Comparison of ENCODE assay signal across 18 mouse cellular contexts in the genomic region with DNA sequence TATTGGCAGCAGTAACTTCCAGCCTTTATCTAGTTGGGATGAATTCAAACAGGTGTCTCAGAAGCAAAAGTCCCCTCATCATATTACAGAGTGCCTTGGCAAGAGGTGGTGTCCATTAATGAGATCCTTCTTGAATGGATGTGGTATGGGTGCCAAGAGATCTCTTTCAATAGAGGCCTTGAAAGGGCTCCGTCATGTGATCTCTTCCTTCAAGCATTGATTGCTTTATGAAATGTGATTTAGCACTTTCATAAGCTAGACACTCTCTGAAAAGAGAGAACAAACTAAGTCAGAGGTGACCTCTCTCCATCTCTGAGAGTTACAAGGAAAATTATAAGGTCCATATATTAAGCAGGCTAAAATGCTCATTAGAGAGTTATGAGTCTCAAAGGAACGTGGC.
DNase-seq lines count a peak whose midpoint lies in the region; ATAC-seq and TF ChIP-seq lines count a peak whose summit lies in the region.
"Had no signal": no experiment of that assay in that cellular context is flagged by ENCODE, and none has a peak within 500 bp of the region (broad histone marks: within the 10 kb centered on the region; RNA-seq: fewer than 3 reads in every experiment).

No protein-coding gene starts in this region.

- H3K4me2 ChIP-seq in embryonic facial prominence, embryonic 14.5 days (ENCODE audit: low read depth, low read length), result no peak overlapping the region
- H3K4me2 ChIP-seq in myocyte (ENCODE audit: low read depth), result no peak overlapping the region
- H3K4me2 ChIP-seq: embryonic facial prominence, embryonic 13.5 days; forebrain, embryonic 13.5 days; forebrain, embryonic 15.5 days had no signal

- H3K36me3 ChIP-seq in embryonic facial prominence, embryonic 14.5 days (ENCODE audit: control insufficient read depth, insufficient read depth, low read length), result no peaks in the 10 kb centered on the region
- H3K36me3 ChIP-seq in embryonic facial prominence, embryonic 10.5 days (replicated peaks), result no peaks in the 10 kb centered on the region
- no peaks in the 10 kb centered on the region for H3K36me3 ChIP-seq in C2C12 (ENCODE audit: control insufficient read depth, insufficient read depth)
- H3K36me3 ChIP-seq in myocyte (ENCODE audit: control insufficient read depth, insufficient read depth), result no peaks in the 10 kb centered on the region
- H3K36me3 ChIP-seq: embryonic facial prominence, embryonic 13.5 days; forebrain, embryonic 15.5 days had no signal

- H3K9ac ChIP-seq in embryonic facial prominence, embryonic 14.5 days (ENCODE audit: low read depth, low read length), result no peak overlapping the region
- H3K9ac ChIP-seq: embryonic facial prominence, embryonic 13.5 days; forebrain, embryonic 13.5 days; forebrain, embryonic 15.5 days; forebrain, postnatal 0 days had no signal

- no peak overlapping the region for H3K27ac ChIP-seq in embryonic facial prominence, embryonic 14.5 days (replicated peaks; ENCODE audit: low read depth, low read length)
- H3K27ac ChIP-seq in embryonic facial prominence, embryonic 10.5 days (replicated peaks), result no peak overlapping the region
- H3K27ac ChIP-seq: embryonic facial prominence, embryonic 13.5 days; forebrain, embryonic 13.5 days; forebrain, embryonic 15.5 days had no signal

- no peak for TF ChIP-seq POLR2A in myocyte (IDR thresholded peaks at IDR 0.05; ENCODE audit: insufficient read length, low read depth)

- no peak overlapping the region for H3K4me3 ChIP-seq in embryonic facial prominence, embryonic 14.5 days (ENCODE audit: low read depth, low read length)
- H3K4me3 ChIP-seq in embryonic facial prominence, embryonic 10.5 days, result no peak overlapping the region
- no peak overlapping the region for H3K4me3 ChIP-seq in C2C12 (ENCODE audit: insufficient read depth, poor library complexity, severe bottlenecking)
- H3K4me3 ChIP-seq in myocyte, result no peak overlapping the region
- H3K4me3 ChIP-seq: embryonic facial prominence, embryonic 13.5 days; forebrain, embryonic 13.5 days; forebrain, embryonic 15.5 days had no signal

- DNase-seq in embryonic facial prominence, embryonic 14.5 days (ENCODE audit: low spot score), result peak; percentile 12
- DNase-seq in embryonic facial prominence, embryonic 10.5 days (ENCODE audit: low spot score), result no peak
- DNase-seq in left cerebral cortex, adult 11 months (ENCODE audit: low spot score), result no peak
- DNase-seq: adrenal gland, adult 2 months; adrenal gland, postnatal 10 days; adrenal gland, postnatal 25 days; B cell, adult 2 months; cerebellum, adult 11-12 months; cerebellum, adult 2 months; cerebellum, adult 9-10 months; cerebellum, postnatal 10 days; cerebellum, postnatal 25 days; forebrain, postnatal 0 days had no signal

- H3ac ChIP-seq in C2C12 (ENCODE audit: control insufficient read depth, insufficient read length, low read depth), result no peak overlapping the region
- H3ac ChIP-seq in myocyte (ENCODE audit: control insufficient read depth, insufficient read length), result no peak overlapping the region

- TF ChIP-seq CTCF in C2C12 (IDR thresholded peaks at IDR 0.05; ENCODE audit: control insufficient read depth, insufficient read depth, insufficient read length), result no peak

- H3K27me3 ChIP-seq in embryonic facial prominence, embryonic 14.5 days (replicated peaks; ENCODE audit: control insufficient read depth, insufficient read depth, low read length), result no peaks in the 10 kb centered on the region
- no peaks in the 10 kb centered on the region for H3K27me3 ChIP-seq in embryonic facial prominence, embryonic 10.5 days (replicated peaks; ENCODE audit: low read depth, poor library complexity, severe bottlenecking)
- H3K27me3 ChIP-seq in C2C12 (ENCODE audit: control insufficient read depth, insufficient read depth, insufficient read length), result no peaks in the 10 kb centered on the region
- H3K27me3 ChIP-seq in myocyte (ENCODE audit: control insufficient read depth, insufficient read depth, insufficient read length), result no peaks in the 10 kb centered on the region
- H3K27me3 ChIP-seq: embryonic facial prominence, embryonic 13.5 days; forebrain, embryonic 13.5 days; forebrain, embryonic 15.5 days had no signal

- ATAC-seq in embryonic facial prominence, embryonic 14.5 days (ENCODE audit: low read depth), result no peak
- ATAC-seq: forebrain, embryonic 13.5 days; forebrain, embryonic 15.5 days; forebrain, postnatal 0 days had no signal

- H3K4me1 ChIP-seq in embryonic facial prominence, embryonic 14.5 days (ENCODE audit: control insufficient read depth, insufficient read depth, low read length), result no peaks in the 10 kb centered on the region
- no peaks in the 10 kb centered on the region for H3K4me1 ChIP-seq in embryonic facial prominence, embryonic 10.5 days
- H3K4me1 ChIP-seq: embryonic facial prominence, embryonic 13.5 days; forebrain, embryonic 13.5 days; forebrain, embryonic 15.5 days had no signal

- no peaks in the 10 kb centered on the region for H3K9me3 ChIP-seq in embryonic facial prominence, embryonic 14.5 days (ENCODE audit: control insufficient read depth, low read length)
- H3K9me3 ChIP-seq in embryonic facial prominence, embryonic 10.5 days, result no peaks in the 10 kb centered on the region
- H3K9me3 ChIP-seq: embryonic facial prominence, embryonic 13.5 days; forebrain, embryonic 13.5 days; forebrain, embryonic 15.5 days had no signal

- 81% methylated on average over 2 of the region's 2 CpGs for WGBS in embryonic facial prominence, embryonic 14.5 days
- 87% methylated on average over 2 of the region's 2 CpGs for WGBS in embryonic facial prominence, embryonic 10.5 days

- H3K79me2 ChIP-seq in C2C12 (ENCODE audit: control insufficient read depth, insufficient read depth) (no peaks in the 10 kb centered on the region), myocyte (ENCODE audit: control insufficient read depth, insufficient read depth) (no peaks in the 10 kb centered on the region)

- H3K79me3 ChIP-seq in C2C12 (ENCODE audit: low read depth), result no peaks in the 10 kb centered on the region

TF ChIP-seq in C2C12, 6 proteins besides CTCF, POLR2A, EP300 and RAD21:
- TF ChIP-seq USF1 (IDR thresholded peaks at IDR 0.05; ENCODE audit: low read depth), result peak; percentile 59
- TF ChIP-seq FOSL1 (IDR thresholded peaks at IDR 0.05; ENCODE audit: insufficient read depth, low read length, poor library complexity, severe bottlenecking), result no peak
- no peak for TF ChIP-seq MAX (IDR thresholded peaks at IDR 0.05)

TF ChIP-seq in myocyte, 11 proteins besides CTCF, POLR2A, EP300 and RAD21:
- peak in 1 of 3 experiments; percentile 31 for TF ChIP-seq MYOD1 (IDR thresholded peaks at IDR 0.05; ENCODE audit: control insufficient read depth in 1 of 3, insufficient read length in 2 of 3, low read depth in 2 of 3)
- TF ChIP-seq MYOG (IDR thresholded peaks at IDR 0.05; ENCODE audit: control insufficient read depth in 1 of 3, insufficient read depth in 1 of 3, insufficient read length in 2 of 3, low read depth in 2 of 3), result no peak
- TF ChIP-seq USF1 (IDR thresholded peaks at IDR 0.05; ENCODE audit: low read depth), result peak; percentile 77
- TF ChIP-seq CEBPB (IDR thresholded peaks at IDR 0.05; ENCODE audit: insufficient read depth, poor library complexity, severe bottlenecking), result no peak
- TF ChIP-seq REST (IDR thresholded peaks at IDR 0.05; ENCODE audit: insufficient read depth, insufficient read length), result no peak
- TF ChIP-seq POLR2AphosphoS2 (IDR thresholded peaks at IDR 0.05; ENCODE audit: insufficient read length, low read depth), result no peak
TF ChIP-seq in myocyte: peak in this region for 2.
